Mouse (Mus musculus) intestine, embryonic 16.5 days (tissue): ENCODE results near the gene Gm38392. TPM values are rescaled to one million over a fixed set of nuclear protein-coding genes. Genes with fewer than 3 reads are reported as not detected.

ENCODE experiments used
- ATAC-seq: fragments of 200-750 bp; cut with Nextera tagmentation; 2 replicates; pipeline ENCODE4 v1.8.0; 2017; ENCODE audit warnings: moderate TSS enrichment, moderate library complexity
- H3K27ac ChIP-seq: fragments of 300-500 bp; sonication (generic); 2 replicates; pipeline ENCODE4 v1.5.1; 2014; ENCODE audit warnings: mild to moderate bottlenecking, low read length
- H3K27me3 ChIP-seq: fragments of 300-500 bp; sonication (generic); replicated peaks from 2 replicates; pipeline ENCODE4 v1.6.1; 2014; ENCODE audit warnings: low read length, control low read depth, mixed read lengths; ENCODE audit not compliant: control insufficient read depth, insufficient read depth
- H3K36me3 ChIP-seq: fragments of 300-500 bp; sonication (generic); 2 replicates; pipeline ENCODE4 v1.6.1; 2014; ENCODE audit warnings: low read length, control low read depth; ENCODE audit not compliant: control insufficient read depth, insufficient read depth
- H3K4me1 ChIP-seq: fragments of 300-500 bp; sonication (generic); 2 replicates; pipeline ENCODE4 v1.6.1; 2014; ENCODE audit warnings: low read length, control low read depth, mixed read lengths; ENCODE audit not compliant: control insufficient read depth, insufficient read depth
- H3K4me2 ChIP-seq: fragments of 300-500 bp; sonication (generic); 2 replicates; pipeline ENCODE4 v1.6.1; 2014; ENCODE audit warnings: low read depth, low read length, control low read depth
- H3K4me3 ChIP-seq: fragments of 300-500 bp; sonication (generic); 2 replicates; pipeline ENCODE4 v1.5.1; 2014; ENCODE audit warnings: mild to moderate bottlenecking, low read length
- H3K9ac ChIP-seq: fragments of 300-500 bp; sonication (generic); 2 replicates; pipeline ENCODE4 v1.6.1; 2014; ENCODE audit warnings: low read depth, low read length
- H3K9me3 ChIP-seq: fragments of 300-500 bp; sonication (generic); 2 replicates; pipeline ENCODE4 v1.6.1; 2016; ENCODE audit warnings: low read length, control low read depth; ENCODE audit not compliant: control insufficient read depth
- WGBS: fragments of 180-500 bp; shearing (Covaris S2); extraction: QIAGEN DNeasy Blood & Tissue Kit; methylation state at CpG from one replicate; pipeline ENCODE4 v1.1.7; 2014; 5-methylcytosine and 5-hydroxymethylcytosine counted together
- polyA plus RNA-seq: library from polyadenylated mRNA; unstranded; fragments of >200 nt; fragmentation: Nextera tagmentation; extraction: Ambion mirVana; gene quantifications from 2 replicates; pipeline ENCODE4 v1.2.1, GENCODE M21; 2015

The Gm38392 gene
- 0.81 TPM in 1 of 2 replicates, not detected in the other for polyA plus RNA-seq

- Histone ChIP-seq H3K9me3 (no peaks in the 10 kb centered on the region), H3K4me2 (no peak within 1 kb of the TSS), H3K27ac (no peak within 1 kb of the TSS), H3K4me3 (no peak within 1 kb of the TSS), H3K4me1 (no peaks in the 10 kb centered on the region), H3K27me3 (no peaks in the 10 kb centered on the region), H3K9ac (no peak within 1 kb of the TSS), H3K36me3 (no peaks in the 10 kb centered on the region)
- 94% methylated on average over 4 of the region's 4 CpGs for WGBS
- ATAC-seq: no peak
Measured at GRCm38 (mm10) chr3:88287110-88287509, at the start of gene Gm38392. Gene Gm38392 (minus strand): TSS chr3:88287210.

GRCm38 (mm10) chr3:88336058-88337013, 49.3 kb upstream of the Gm38392 start, which contains the start of the genes Tmem79 and Smg5:
Gene Tmem79 (minus strand): TSS chr3:88336148.
Gene Smg5 (plus strand): TSS chr3:88336260.
- no peaks in the 10 kb centered on the region for H3K9me3 ChIP-seq
- H3K36me3 ChIP-seq: no peaks in the 10 kb centered on the region
- H3K4me2 ChIP-seq: peak within 1 kb of the TSS; percentile 62
- H3K27me3 ChIP-seq: no peaks in the 10 kb centered on the region
- H3K9ac ChIP-seq: peak within 1 kb of the TSS; percentile 93
- ATAC-seq: peak; percentile 86
- peak within 1 kb of the TSS; percentile 90 for H3K4me3 ChIP-seq
- peak within 1 kb of the TSS; percentile 94 for H3K27ac ChIP-seq
- WGBS: 2% methylated on average over 47 of the region's 66 CpGs
- peaks cover 10% of the 10 kb centered on the region for H3K4me1 ChIP-seq

- WGBS: 1% methylated on average over 27 of the region's 27 CpGs
- Histone ChIP-seq H3K9me3 (no peaks in the 10 kb centered on the region), H3K4me1 (peaks cover 10% of the 10 kb centered on the region), H3K27me3 (no peaks in the 10 kb centered on the region), H3K4me3 (peak overlapping the region; percentile 90), H3K27ac (peak overlapping the region; percentile 90), H3K36me3 (no peaks in the 10 kb centered on the region), H3K4me2 (peak overlapping the region; percentile 62), H3K9ac (peak overlapping the region; percentile 93)
- ATAC-seq: peak; percentile 37
Measured at GRCm38 (mm10) chr3:88335436-88336053, 48.5 kb upstream of the Gm38392 start.

- 30% methylated on average over 3 of the region's 3 CpGs for WGBS
- H3K4me2 ChIP-seq: peak overlapping the region; percentile 62
- H3K4me1 ChIP-seq: peaks cover 10% of the 10 kb centered on the region
- no peaks in the 10 kb centered on the region for H3K36me3 ChIP-seq
- peak overlapping the region; percentile 90 for H3K27ac ChIP-seq
- peak overlapping the region; percentile 90 for H3K4me3 ChIP-seq
- H3K9ac ChIP-seq: peak overlapping the region; percentile 93
- ATAC-seq: no peak
- no peaks in the 10 kb centered on the region for H3K27me3 ChIP-seq
- no peaks in the 10 kb centered on the region for H3K9me3 ChIP-seq
Measured at GRCm38 (mm10) chr3:88334902-88335435, 48.0 kb upstream of the Gm38392 start.

- 38% methylated on average over 12 of the region's 12 CpGs for WGBS
- Histone ChIP-seq H3K36me3 (0 out of 2 replicates have a peak, but pooled peaks cover 2% of the 10 kb centered on the region), H3K9me3 (no peaks in the 10 kb centered on the region), H3K9ac (peak overlapping the region; percentile 93), H3K4me1 (peaks cover 10% of the 10 kb centered on the region), H3K27me3 (no peaks in the 10 kb centered on the region), H3K27ac (peak overlapping the region; percentile 90), H3K4me3 (peak overlapping the region; percentile 90), H3K4me2 (peak overlapping the region; percentile 62)
- peak; percentile 79 for ATAC-seq
Measured at GRCm38 (mm10) chr3:88334029-88334658, 47.1 kb upstream of the Gm38392 start.

GRCm38 (mm10) chr3:88331282-88331681, 44.3 kb upstream of the Gm38392 start:
- H3K9ac ChIP-seq: no peak overlapping the region
- 46% methylated on average over 2 of the region's 2 CpGs for WGBS
- no peaks in the 10 kb centered on the region for H3K9me3 ChIP-seq

GRCm38 (mm10) chr3:88328956-88329355, 41.9 kb upstream of the Gm38392 start:
- ATAC-seq: no peak
- no peak overlapping the region for H3K27ac ChIP-seq
- no peaks in the 10 kb centered on the region for H3K9me3 ChIP-seq
- no peaks in the 10 kb centered on the region for H3K27me3 ChIP-seq
- H3K36me3 ChIP-seq: 0 out of 2 replicates have a peak, but pooled peaks cover 5% of the 10 kb centered on the region
- no peak overlapping the region for H3K4me2 ChIP-seq
- peaks cover 8% of the 10 kb centered on the region for H3K4me1 ChIP-seq
- no peak overlapping the region for H3K9ac ChIP-seq
- 58% methylated on average over 5 of the region's 5 CpGs for WGBS
- no peak overlapping the region for H3K4me3 ChIP-seq

More at GRCm38 (mm10) chr3:88331282-88331681, 44.3 kb upstream of the Gm38392 start:
- Histone ChIP-seq H3K27me3 (no peaks in the 10 kb centered on the region), H3K36me3 (0 out of 2 replicates have a peak, but pooled peaks cover 5% of the 10 kb centered on the region), H3K4me3 (no peak overlapping the region), H3K4me1 (peaks cover 5% of the 10 kb centered on the region; the same call in 1 of the 2 replicates), H3K4me2 (no peak overlapping the region), H3K27ac (no peak overlapping the region)
- ATAC-seq: no peak

GRCm38 (mm10) chr3:88324951-88325405, 38.0 kb upstream of the Gm38392 start, which contains the start of gene Glmp:
Gene Glmp (plus strand): TSS chr3:88325023.
- peak; percentile 85 for ATAC-seq
- Histone ChIP-seq H3K4me2 (peak within 1 kb of the TSS; percentile 68), H3K9me3 (no peaks in the 10 kb centered on the region), H3K36me3 (peaks cover 15% of the 10 kb centered on the region), H3K4me1 (peaks cover 8% of the 10 kb centered on the region), H3K27me3 (no peaks in the 10 kb centered on the region), H3K9ac (peak within 1 kb of the TSS; percentile 68), H3K4me3 (peak within 1 kb of the TSS; percentile 59), H3K27ac (0 out of 2 replicates have a peak within 1 kb of the TSS, but pooled peaks have one; percentile 29)
- 0% methylated on average over 10 of the region's 10 CpGs for WGBS
